Mouse (Mus musculus) limb, embryonic 11.5 days (tissue): ENCODE measurements around the gene Hs2st1. TPM values are rescaled to one million over a fixed set of nuclear protein-coding genes. Genes with fewer than 3 reads are reported as not detected.
A peak's percentile ranks its signal among the peaks of the same experiment; 100 is the strongest.

Source experiments
- ATAC-seq: fragments of 200-750 bp; cut with Nextera tagmentation; 2 replicates; pipeline ENCODE4 v1.8.0; 2017; ENCODE audit warnings: low read depth; ENCODE audit not compliant: insufficient number of reproducible peaks, low FRiP score, low TSS enrichment
- DNase-seq: peaks from one replicate; pipeline ENCODE4 v3.0.0-alpha.2; 2015; ENCODE audit warnings: low spot score
- H3K27ac ChIP-seq: fragments of 300-500 bp; sonication (generic); replicated peaks from 2 replicates; pipeline ENCODE4 v1.5.1; 2014; ENCODE audit warnings: low read depth, mild to moderate bottlenecking, low read length
- H3K27me3 ChIP-seq: fragments of 300-500 bp; sonication (generic); 2 replicates; pipeline ENCODE4 v1.6.1; 2014; ENCODE audit warnings: mild to moderate bottlenecking, low read length, mixed read lengths; ENCODE audit not compliant: control insufficient read depth, insufficient read depth
- H3K36me3 ChIP-seq: fragments of 300-500 bp; sonication (generic); 2 replicates; pipeline ENCODE4 v1.6.1; 2014; ENCODE audit warnings: mild to moderate bottlenecking, low read length, moderate library complexity, mixed read lengths; ENCODE audit not compliant: control insufficient read depth, insufficient read depth
- H3K4me1 ChIP-seq: fragments of 300-500 bp; sonication (generic); 2 replicates; pipeline ENCODE4 v1.6.1; 2014; ENCODE audit warnings: low read length, mixed read lengths; ENCODE audit not compliant: control insufficient read depth, insufficient read depth
- H3K4me2 ChIP-seq: fragments of 300-500 bp; sonication (generic); 2 replicates; pipeline ENCODE4 v1.6.1; 2014; ENCODE audit warnings: low read depth, mild to moderate bottlenecking, moderate library complexity; ENCODE audit not compliant: severe bottlenecking
- H3K4me3 ChIP-seq: fragments of 300-500 bp; sonication (generic); 2 replicates; pipeline ENCODE4 v1.5.1; 2014; ENCODE audit warnings: low read depth, low read length
- H3K9ac ChIP-seq: fragments of 300-500 bp; sonication (generic); 2 replicates; pipeline ENCODE4 v1.6.1; 2014; ENCODE audit warnings: mild to moderate bottlenecking, low read length
- H3K9me3 ChIP-seq: fragments of 300-500 bp; sonication (generic); 2 replicates; pipeline ENCODE4 v1.6.1; 2016; ENCODE audit warnings: low read length; ENCODE audit not compliant: control insufficient read depth
- WGBS: fragments of 180-500 bp; shearing (Covaris S2); extraction: QIAGEN DNeasy Blood & Tissue Kit; methylation state at CpG from one replicate; pipeline ENCODE4 v1.1.7; 2014; 5-methylcytosine and 5-hydroxymethylcytosine counted together
- polyA plus RNA-seq: library from polyadenylated mRNA; unstranded; fragments of >200 nt; fragmentation: Nextera tagmentation; extraction: Ambion mirVana; gene quantifications from 2 replicates; pipeline ENCODE4 v1.2.1, GENCODE M21; 2014

Hs2st1 gene
- polyA plus RNA-seq, 1 experiment from 2014 or later = 14.8 TPM

- no peak overlapping the region for H3K27ac ChIP-seq
- no peak overlapping the region for H3K9ac ChIP-seq
- H3K4me3 ChIP-seq = no peak overlapping the region
- H3K4me1 ChIP-seq = no peaks in the 10 kb centered on the region
- H3K9me3 ChIP-seq = no peaks in the 10 kb centered on the region
- WGBS = 94% methylated on average over 7 of the region's 7 CpGs
- H3K4me2 ChIP-seq = no peak overlapping the region
- no peaks in the 10 kb centered on the region for H3K36me3 ChIP-seq
- no peak for ATAC-seq
- DNase-seq = no peak
- no peaks in the 10 kb centered on the region for H3K27me3 ChIP-seq
These were observed 4.8 kb downstream of the Hs2st1 start for GRCm38 (mm10) chr3:144565212-144565611.

GRCm38 (mm10) chr3:144563916-144564315 is 6.1 kb downstream of the Hs2st1 start:
- Histone ChIP-seq H3K4me1 (peaks cover 3% of the 10 kb centered on the region; the same call in 1 of the 2 replicates), H3K4me3 (no peak overlapping the region), H3K27ac (no peak overlapping the region), H3K36me3 (no peaks in the 10 kb centered on the region), H3K9me3 (no peaks in the 10 kb centered on the region), H3K9ac (no peak overlapping the region), H3K4me2 (no peak overlapping the region), H3K27me3 (no peaks in the 10 kb centered on the region)
- WGBS = 92% methylated on average over 7 of the region's 7 CpGs
- ATAC-seq (no peak), DNase-seq (no peak)

DNA sequence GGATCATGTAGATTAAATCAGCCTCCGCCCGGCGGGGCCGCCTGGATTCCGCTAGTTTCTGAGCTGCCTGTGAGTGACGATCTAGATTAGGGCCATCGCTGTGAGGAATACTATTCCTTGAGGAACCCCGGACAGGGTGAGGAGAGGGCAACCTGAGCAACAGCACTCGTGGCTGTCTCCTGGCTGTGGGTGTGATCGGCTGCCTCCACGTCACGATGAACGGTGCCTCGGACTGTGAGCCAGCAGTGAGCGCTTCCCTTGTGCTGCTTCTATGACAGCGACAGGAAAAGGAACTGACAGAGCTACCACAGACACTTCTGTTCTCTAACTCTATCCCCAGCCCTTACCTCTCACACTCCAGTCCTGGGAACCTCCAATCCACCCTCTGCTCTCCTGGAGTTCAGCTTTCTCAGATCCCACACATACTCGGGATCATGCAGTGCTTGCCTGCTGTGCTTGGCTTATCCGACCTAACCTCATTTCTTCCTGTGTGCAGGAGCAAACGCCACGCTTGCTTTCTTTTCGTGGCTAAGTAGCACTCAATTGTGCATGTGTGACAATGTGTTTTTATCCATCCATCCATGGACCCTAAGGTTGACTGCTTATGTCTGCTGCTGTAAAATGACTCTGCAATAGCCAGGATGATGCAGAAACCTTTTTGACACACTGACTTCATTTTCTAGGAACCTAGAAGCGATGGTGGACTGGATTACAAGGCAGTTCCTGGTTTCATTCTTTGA is 8.3 kb downstream of the Hs2st1 start:
- DNase-seq (no peak), ATAC-seq (no peak)
- 78% methylated on average over 22 of the region's 22 CpGs for WGBS
- no peak overlapping the region for H3K9ac ChIP-seq
- H3K27me3 ChIP-seq = no peaks in the 10 kb centered on the region
- no peaks in the 10 kb centered on the region for H3K9me3 ChIP-seq
- no peak overlapping the region for H3K4me3 ChIP-seq
- peaks cover 12% of the 10 kb centered on the region for H3K4me1 ChIP-seq
- no peak overlapping the region for H3K27ac ChIP-seq
- no peaks in the 10 kb centered on the region for H3K36me3 ChIP-seq
- no peak overlapping the region for H3K4me2 ChIP-seq

- DNase-seq = no peak
- Histone ChIP-seq H3K4me3 (no peak overlapping the region), H3K27ac (no peak overlapping the region), H3K36me3 (no peaks in the 10 kb centered on the region), H3K27me3 (no peaks in the 10 kb centered on the region), H3K4me1 (peaks cover 12% of the 10 kb centered on the region), H3K9ac (no peak overlapping the region), H3K9me3 (no peaks in the 10 kb centered on the region), H3K4me2 (no peak overlapping the region)
- ATAC-seq = no peak
- WGBS = 54% methylated on average over 5 of the region's 5 CpGs
These were observed 11.7 kb downstream of the Hs2st1 start for GRCm38 (mm10) chr3:144558274-144558673.

GRCm38 (mm10) chr3:144556625-144557324 is 13.2 kb downstream of the Hs2st1 start:
- ATAC-seq (no peak), DNase-seq (peak; percentile 32)
- no peak overlapping the region for H3K27ac ChIP-seq
- no peak overlapping the region for H3K4me3 ChIP-seq
- no peaks in the 10 kb centered on the region for H3K36me3 ChIP-seq
- H3K4me2 ChIP-seq = peak overlapping the region; percentile 17; the same call in 1 of the 2 replicates
- WGBS = 5% methylated on average over 16 of the region's 16 CpGs
- no peaks in the 10 kb centered on the region for H3K27me3 ChIP-seq
- no peak overlapping the region for H3K9ac ChIP-seq
- H3K9me3 ChIP-seq = no peaks in the 10 kb centered on the region
- peaks cover 12% of the 10 kb centered on the region for H3K4me1 ChIP-seq

DNA sequence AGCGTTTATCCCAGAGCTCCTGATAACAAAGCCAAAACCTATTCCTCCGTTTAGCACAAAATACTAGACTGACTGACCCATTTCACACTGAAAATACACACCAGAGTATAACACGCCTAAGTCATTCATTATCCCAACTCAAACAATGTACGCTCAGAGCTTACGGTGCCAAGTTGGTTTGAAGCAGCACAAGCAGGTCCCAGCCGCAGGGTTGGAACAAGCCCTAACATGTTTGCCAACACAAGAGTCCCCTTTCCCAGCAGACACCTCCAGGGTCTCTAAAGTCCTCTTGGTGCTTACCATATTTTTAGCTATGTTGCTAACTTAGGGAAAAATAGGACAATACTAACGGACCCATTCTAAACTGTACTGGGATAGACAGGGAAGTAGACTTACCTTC is 14.8 kb downstream of the Hs2st1 start:
- 91% methylated on average over 7 of the region's 7 CpGs for WGBS
- H3K27me3 ChIP-seq = no peaks in the 10 kb centered on the region
- H3K9ac ChIP-seq = no peak overlapping the region
- H3K36me3 ChIP-seq = no peaks in the 10 kb centered on the region
- DNase-seq (no peak), ATAC-seq (no peak)
- H3K9me3 ChIP-seq = no peaks in the 10 kb centered on the region
- H3K4me2 ChIP-seq = no peak overlapping the region
- H3K4me3 ChIP-seq = no peak overlapping the region
- H3K27ac ChIP-seq = no peak overlapping the region
- peaks cover 12% of the 10 kb centered on the region for H3K4me1 ChIP-seq

- Histone ChIP-seq H3K27ac (no peak overlapping the region), H3K4me1 (peaks cover 11% of the 10 kb centered on the region), H3K9ac (no peak overlapping the region), H3K36me3 (no peaks in the 10 kb centered on the region), H3K9me3 (no peaks in the 10 kb centered on the region), H3K4me3 (no peak overlapping the region), H3K27me3 (no peaks in the 10 kb centered on the region), H3K4me2 (no peak overlapping the region)
- WGBS = 74% methylated on average over 9 of the region's 9 CpGs
- DNase-seq (no peak), ATAC-seq (no peak)
These were observed 15.5 kb downstream of the Hs2st1 start for GRCm38 (mm10) chr3:144554503-144554902.

DNA sequence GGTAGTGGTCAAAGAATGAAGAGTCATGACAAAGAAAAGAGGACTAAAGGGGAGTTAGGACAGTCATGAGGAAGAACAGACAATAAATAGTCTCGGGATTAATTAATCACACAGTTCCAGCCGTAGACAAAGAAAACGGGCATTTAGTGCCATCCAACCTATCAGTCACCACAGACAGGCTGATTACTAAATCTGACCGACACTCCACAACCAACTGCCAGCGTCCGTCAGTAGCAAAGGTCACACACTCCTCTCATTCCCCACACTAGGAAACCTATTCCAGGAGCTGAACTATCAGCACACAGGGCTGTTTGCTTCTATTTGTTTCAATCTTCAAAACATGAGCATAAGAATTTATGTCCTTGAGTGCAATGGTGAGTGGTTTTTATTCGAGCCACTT is 16.0 kb downstream of the Hs2st1 start:
- Histone ChIP-seq H3K4me2 (no peak overlapping the region), H3K4me1 (peaks cover 9% of the 10 kb centered on the region), H3K9me3 (no peaks in the 10 kb centered on the region), H3K27me3 (no peaks in the 10 kb centered on the region), H3K9ac (no peak overlapping the region), H3K4me3 (no peak overlapping the region), H3K27ac (no peak overlapping the region), H3K36me3 (no peaks in the 10 kb centered on the region)
- WGBS = 62% methylated on average over 7 of the region's 7 CpGs
- DNase-seq = no peak
- no peak for ATAC-seq
